Mouse (Mus musculus): ENCODE measurements at regions not wholly inside any gene's neighbourhood (a gene's known extent, or its start where the extent isn't known, plus 50 kb on each side); places are given as distances from the start of the nearest gene placed in this dataset.

DNA sequence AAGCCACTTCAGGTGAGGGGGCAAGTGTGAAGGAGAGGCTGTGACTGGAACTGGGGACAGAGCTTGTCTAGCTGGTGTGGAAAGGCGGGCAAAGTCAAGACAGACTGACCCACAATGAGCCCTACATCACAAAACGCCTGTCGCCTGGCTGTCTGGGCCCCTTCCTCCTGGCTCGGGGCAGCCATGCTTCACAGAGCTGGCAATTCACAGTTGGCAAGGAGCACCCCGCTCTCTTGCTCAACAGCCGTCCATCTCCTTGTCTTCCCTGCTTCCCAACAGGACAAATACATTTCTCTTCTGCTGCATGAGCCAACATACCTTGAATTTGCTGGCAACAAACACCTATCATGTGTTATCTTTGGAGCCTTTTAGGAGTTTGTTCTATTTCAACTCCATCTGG is 166.8 kb downstream of the Cdc5l start:
- TF ChIP-seq POLR2A (IDR thresholded peaks at IDR 0.05; ENCODE audit: extremely low read depth, insufficient read depth, low read length), result no peak
- TF ChIP-seq CTCF (IDR thresholded peaks at IDR 0.05; ENCODE audit: extremely low read depth, insufficient read depth, low read length), result no peak

Measured in cortical plate, adult 2 months (tissue).